Mouse (Mus musculus) megakaryocyte, embryonic 14.5 days (primary cell): ENCODE data around the gene Abhd14b. TPM values are rescaled to one million over a fixed set of nuclear protein-coding genes. Genes with fewer than 3 reads are reported as not detected.

Experiments
- H3K27me3 ChIP-seq: replicated peaks from 2 replicates; pipeline ENCODE3; 2012; ENCODE audit warnings: inconsistent platforms
- H3K36me3 ChIP-seq: replicated peaks from 2 replicates; pipeline ENCODE3; 2012; ENCODE audit warnings: low read length, inconsistent platforms, mixed read lengths
- H3K4me1 ChIP-seq: 2 replicates; pipeline ENCODE4 v1.6.1; 2012; ENCODE audit warnings: inconsistent platforms
- H3K4me3 ChIP-seq: replicated peaks from 2 replicates; pipeline ENCODE3; 2012; ENCODE audit warnings: moderate library complexity, mild to moderate bottlenecking, inconsistent platforms
- H3K9me3 ChIP-seq: 2 replicates; pipeline ENCODE4 v1.6.1; 2012; ENCODE audit warnings: inconsistent platforms
- FLI1 ChIP-seq: IDR thresholded peaks from 2 replicates; pipeline ENCODE4 v1.6.1; 2012; ENCODE audit warnings: low read length, inconsistent platforms, mixed read lengths
- GATA1 ChIP-seq: IDR thresholded peaks from 3 replicates; pipeline ENCODE4 v1.6.1; 2012; ENCODE audit warnings: mixed read lengths, low read length, inconsistent platforms, borderline replicate concordance
- polyA plus RNA-seq: library from polyadenylated mRNA; stranded (reverse); fragments of >175 nt; gene quantifications from 2 replicates; pipeline ENCODE4 v1.2.3, GENCODE M21; 2012; ENCODE audit warnings: low replicate concordance; ENCODE audit not compliant: insufficient read depth

The Abhd14b gene
- polyA plus RNA-seq, 1 experiment = 2.4 TPM

GRCm38 (mm10) chr9:106474456-106474855, 27.2 kb downstream of the Abhd14b start:
- peaks cover 10% of the 10 kb centered on the region for H3K36me3 ChIP-seq
- H3K9me3 ChIP-seq = no peaks in the 10 kb centered on the region
- TF ChIP-seq GATA1 (no peak), FLI1 (no peak)
- H3K27me3 ChIP-seq = peaks cover 2% of the 10 kb centered on the region
- peak overlapping the region; percentile 94 for H3K4me3 ChIP-seq
- peaks cover 80% of the 10 kb centered on the region for H3K4me1 ChIP-seq

- TF ChIP-seq GATA1 (no peak), FLI1 (no peak)
- H3K4me1 ChIP-seq = peaks cover 76% of the 10 kb centered on the region
- H3K36me3 ChIP-seq = peaks cover 16% of the 10 kb centered on the region
- H3K4me3 ChIP-seq = peak overlapping the region; percentile 94
- H3K9me3 ChIP-seq = no peaks in the 10 kb centered on the region
- peaks cover 2% of the 10 kb centered on the region for H3K27me3 ChIP-seq
Observed at GRCm38 (mm10) chr9:106475046-106475445, 27.8 kb downstream of the Abhd14b start.

- H3K9me3 ChIP-seq = no peaks in the 10 kb centered on the region
- H3K36me3 ChIP-seq = peaks cover 22% of the 10 kb centered on the region
- TF ChIP-seq GATA1 (no peak), FLI1 (no peak)
- peaks cover 76% of the 10 kb centered on the region for H3K4me1 ChIP-seq
- peak within 1 kb of the TSS; percentile 94 for H3K4me3 ChIP-seq
- H3K27me3 ChIP-seq = peaks cover 2% of the 10 kb centered on the region
Observed at GRCm38 (mm10) chr9:106475663-106476001, 28.4 kb downstream of the Abhd14b start, which contains the start of gene Rrp9. Gene Rrp9, plus strand, starts transcription at chr9:106475963.

- H3K4me1 ChIP-seq = peaks cover 75% of the 10 kb centered on the region
- H3K4me3 ChIP-seq = peak overlapping the region; percentile 94
- TF ChIP-seq GATA1 (no peak), FLI1 (no peak)
- no peaks in the 10 kb centered on the region for H3K9me3 ChIP-seq
- H3K27me3 ChIP-seq = peaks cover 2% of the 10 kb centered on the region
- peaks cover 28% of the 10 kb centered on the region for H3K36me3 ChIP-seq
Observed at GRCm38 (mm10) chr9:106476002-106476923, 29.0 kb downstream of the Abhd14b start.

GRCm38 (mm10) chr9:106476924-106477484, 29.7 kb downstream of the Abhd14b start, which contains the start of gene Parp3:
Gene Parp3, minus strand, starts transcription at chr9:106476949.
- TF ChIP-seq FLI1 (peak; percentile 52; the same call in 1 of the 2 replicates), GATA1 (no peak)

GRCm38 (mm10) chr9:106477649-106478048, 30.4 kb downstream of the Abhd14b start:
- Histone ChIP-seq H3K4me3 (peak overlapping the region; percentile 94), H3K4me1 (peaks cover 62% of the 10 kb centered on the region)
- TF ChIP-seq GATA1 (no peak), FLI1 (no peak)

More at GRCm38 (mm10) chr9:106476924-106477484, 29.7 kb downstream of the Abhd14b start, which contains the start of gene Parp3:
- no peaks in the 10 kb centered on the region for H3K9me3 ChIP-seq
- H3K27me3 ChIP-seq = peaks cover 2% of the 10 kb centered on the region
- peak within 1 kb of the TSS; percentile 94 for H3K4me3 ChIP-seq
- peaks cover 67% of the 10 kb centered on the region for H3K4me1 ChIP-seq
- peaks cover 35% of the 10 kb centered on the region for H3K36me3 ChIP-seq

GRCm38 (mm10) chr9:106478101-106478500, 30.8 kb downstream of the Abhd14b start:
- Histone ChIP-seq H3K36me3 (peaks cover 43% of the 10 kb centered on the region), H3K27me3 (peaks cover 2% of the 10 kb centered on the region), H3K4me1 (peaks cover 60% of the 10 kb centered on the region), H3K9me3 (no peaks in the 10 kb centered on the region), H3K4me3 (peak overlapping the region; percentile 94)
- no peak for TF ChIP-seq FLI1
- no peak for TF ChIP-seq GATA1

More at GRCm38 (mm10) chr9:106477649-106478048, 30.4 kb downstream of the Abhd14b start:
- Histone ChIP-seq H3K27me3 (peaks cover 2% of the 10 kb centered on the region), H3K9me3 (no peaks in the 10 kb centered on the region), H3K36me3 (peaks cover 38% of the 10 kb centered on the region)

- Histone ChIP-seq H3K9me3 (no peaks in the 10 kb centered on the region), H3K36me3 (peaks cover 60% of the 10 kb centered on the region), H3K4me3 (no peak overlapping the region), H3K27me3 (no peaks in the 10 kb centered on the region), H3K4me1 (peaks cover 37% of the 10 kb centered on the region)
- TF ChIP-seq FLI1 = no peak
- no peak for TF ChIP-seq GATA1
Observed at GRCm38 (mm10) chr9:106480541-106480940, 33.3 kb downstream of the Abhd14b start.

GRCm38 (mm10) chr9:106481075-106481474, 33.8 kb downstream of the Abhd14b start:
- no peaks in the 10 kb centered on the region for H3K9me3 ChIP-seq
- peaks cover 65% of the 10 kb centered on the region for H3K36me3 ChIP-seq

GRCm38 (mm10) chr9:106481676-106482075, 34.4 kb downstream of the Abhd14b start:
- Histone ChIP-seq H3K27me3 (no peaks in the 10 kb centered on the region), H3K4me3 (no peak overlapping the region), H3K9me3 (no peaks in the 10 kb centered on the region), H3K36me3 (peaks cover 65% of the 10 kb centered on the region), H3K4me1 (peaks cover 26% of the 10 kb centered on the region)
- TF ChIP-seq GATA1 (no peak), FLI1 (no peak)

More at GRCm38 (mm10) chr9:106481075-106481474, 33.8 kb downstream of the Abhd14b start:
- H3K4me1 ChIP-seq = peaks cover 32% of the 10 kb centered on the region
- H3K4me3 ChIP-seq = no peak overlapping the region
- H3K27me3 ChIP-seq = no peaks in the 10 kb centered on the region
- TF ChIP-seq GATA1 = no peak
- no peak for TF ChIP-seq FLI1
